Mouse (Mus musculus) cerebellum, adult 2 months (tissue): Measurements from ENCODE around the gene Gng3.

ENCODE experiments used
- CTCF ChIP-seq: fragments of 200-500 bp; IDR thresholded peaks from 2 replicates; pipeline ENCODE4 v1.5.1; 2011; ENCODE audit warnings: low read depth, mild to moderate bottlenecking, control low read depth, low read length, moderate library complexity, borderline replicate concordance; ENCODE audit not compliant: insufficient read depth
- POLR2A ChIP-seq: fragments of 200-500 bp; IDR thresholded peaks from 2 replicates; pipeline ENCODE4 v1.6.1; 2011; ENCODE audit warnings: low read length, control low read depth, borderline replicate concordance; ENCODE audit not compliant: insufficient read depth

- TF ChIP-seq CTCF (no peak), POLR2A (no peak)
These were observed 11.5 kb upstream of the Gng3 start, which contains the start of gene Lrrn4cl for GRCm38 (mm10) chr19:8850402-8850901.
